Mouse (Mus musculus) kidney, embryonic 15.5 days (tissue): ENCODE measurements around the gene Lpp. TPM values are rescaled to one million over a fixed set of nuclear protein-coding genes. Genes with fewer than 3 reads are reported as not detected.

ENCODE experiments used
- ATAC-seq: fragments of 200-750 bp; cut with Nextera tagmentation; replicated peaks from 2 replicates; pipeline ENCODE4 v1.8.0; 2017; ENCODE audit warnings: moderate TSS enrichment; ENCODE audit not compliant: low FRiP score
- H3K27ac ChIP-seq: fragments of 300-500 bp; sonication (generic); 2 replicates; pipeline ENCODE4 v1.5.1; 2015; ENCODE audit warnings: mild to moderate bottlenecking, inconsistent platforms
- H3K27me3 ChIP-seq: fragments of 300-500 bp; sonication (generic); 2 replicates; pipeline ENCODE4 v1.6.1; 2015; ENCODE audit warnings: inconsistent platforms
- H3K36me3 ChIP-seq: fragments of 300-500 bp; sonication (generic); 2 replicates; pipeline ENCODE4 v1.6.1; 2015; ENCODE audit warnings: inconsistent platforms
- H3K4me1 ChIP-seq: fragments of 300-500 bp; sonication (generic); 2 replicates; pipeline ENCODE4 v1.6.1; 2015; ENCODE audit warnings: inconsistent platforms
- H3K4me2 ChIP-seq: fragments of 300-500 bp; sonication (generic); 2 replicates; pipeline ENCODE4 v1.6.1; 2015; ENCODE audit warnings: moderate library complexity, mild to moderate bottlenecking, inconsistent platforms
- H3K4me3 ChIP-seq: fragments of 300-500 bp; sonication (generic); replicated peaks from 2 replicates; pipeline ENCODE4 v1.5.1; 2015; ENCODE audit warnings: mild to moderate bottlenecking, inconsistent platforms
- H3K9ac ChIP-seq: fragments of 300-500 bp; sonication (generic); 2 replicates; pipeline ENCODE4 v1.6.1; 2015; ENCODE audit warnings: mild to moderate bottlenecking, inconsistent platforms
- H3K9me3 ChIP-seq: fragments of 300-500 bp; sonication (generic); replicated peaks from 2 replicates; pipeline ENCODE4 v1.6.1; 2016; ENCODE audit warnings: inconsistent platforms
- WGBS: fragments of 180-500 bp; shearing (Covaris S2); methylation state at CpG from one replicate; pipeline ENCODE4 v1.1.7; 2015; ENCODE audit warnings: mixed read lengths; 5-methylcytosine and 5-hydroxymethylcytosine counted together
- polyA plus RNA-seq: library from polyadenylated mRNA; unstranded; fragments of >200 nt; fragmentation: Nextera tagmentation; extraction: Ambion mirVana; gene quantifications from 2 replicates; pipeline ENCODE4 v1.2.1, GENCODE M21; 2015

Gene Lpp
- polyA plus RNA-seq, 1 experiment from 2014 or later: 58.6 TPM

DNA sequence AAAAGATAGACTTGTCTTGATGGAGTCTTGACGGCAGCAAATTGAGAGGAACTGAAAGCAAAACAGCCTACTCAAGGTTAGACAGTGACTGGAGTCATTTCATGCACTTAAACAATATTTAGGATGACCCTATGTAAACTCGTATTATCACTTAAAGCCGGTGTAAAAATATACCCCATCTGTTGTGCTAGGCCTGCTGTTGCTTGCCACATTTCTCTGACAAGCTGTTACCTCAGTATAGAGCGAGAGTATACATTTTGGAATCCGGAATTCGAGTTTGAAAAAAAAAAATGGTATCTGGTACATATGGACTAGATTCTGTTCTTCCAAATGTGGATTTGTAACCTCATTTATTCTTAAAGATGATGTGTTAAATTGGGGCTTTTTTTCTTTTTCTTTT, 416.5 kb downstream of the Lpp start:
- WGBS: 91% methylated on average over 6 of the region's 6 CpGs
- Histone ChIP-seq H3K9me3 (no peaks in the 10 kb centered on the region), H3K27ac (no peak overlapping the region), H3K27me3 (no peaks in the 10 kb centered on the region), H3K9ac (no peak overlapping the region), H3K36me3 (no peaks in the 10 kb centered on the region), H3K4me1 (no peaks in the 10 kb centered on the region), H3K4me2 (no peak overlapping the region), H3K4me3 (no peak overlapping the region)
- no peak for ATAC-seq

DNA sequence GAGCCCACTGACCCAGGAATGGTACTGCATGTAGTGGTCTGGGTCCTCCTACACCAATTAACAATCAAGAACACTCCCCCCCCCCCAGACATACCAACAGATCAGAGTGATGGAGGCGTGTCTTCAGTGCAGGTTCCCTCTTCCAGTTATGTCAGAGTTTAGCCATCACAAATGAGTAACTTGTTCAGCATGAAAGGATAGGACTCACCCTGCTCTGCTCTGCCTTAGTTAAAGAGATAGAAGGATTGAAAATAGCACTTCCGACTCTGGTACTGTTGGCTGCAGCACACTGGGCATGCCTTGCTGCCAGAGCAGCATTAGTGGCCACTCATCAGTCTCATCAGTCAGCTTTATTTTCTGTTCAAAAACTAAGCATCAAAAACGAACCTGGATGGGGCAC, 423.3 kb downstream of the Lpp start:
- Histone ChIP-seq H3K27me3 (no peaks in the 10 kb centered on the region), H3K4me3 (no peak overlapping the region), H3K4me1 (no peaks in the 10 kb centered on the region), H3K9me3 (no peaks in the 10 kb centered on the region), H3K4me2 (no peak overlapping the region), H3K9ac (no peak overlapping the region), H3K36me3 (no peaks in the 10 kb centered on the region), H3K27ac (no peak overlapping the region)
- ATAC-seq: peak; percentile 46; the same call in 1 of the 2 replicates
- 69% methylated on average over 3 of the region's 3 CpGs for WGBS

GRCm38 (mm10) chr16:24817381-24817780, 424.1 kb downstream of the Lpp start:
- Histone ChIP-seq H3K27ac (no peak overlapping the region), H3K9ac (no peak overlapping the region), H3K36me3 (no peaks in the 10 kb centered on the region), H3K4me2 (no peak overlapping the region), H3K9me3 (no peaks in the 10 kb centered on the region), H3K27me3 (no peaks in the 10 kb centered on the region), H3K4me1 (no peaks in the 10 kb centered on the region), H3K4me3 (no peak overlapping the region)
- no peak for ATAC-seq
- 88% methylated on average over 3 of the region's 3 CpGs for WGBS

DNA sequence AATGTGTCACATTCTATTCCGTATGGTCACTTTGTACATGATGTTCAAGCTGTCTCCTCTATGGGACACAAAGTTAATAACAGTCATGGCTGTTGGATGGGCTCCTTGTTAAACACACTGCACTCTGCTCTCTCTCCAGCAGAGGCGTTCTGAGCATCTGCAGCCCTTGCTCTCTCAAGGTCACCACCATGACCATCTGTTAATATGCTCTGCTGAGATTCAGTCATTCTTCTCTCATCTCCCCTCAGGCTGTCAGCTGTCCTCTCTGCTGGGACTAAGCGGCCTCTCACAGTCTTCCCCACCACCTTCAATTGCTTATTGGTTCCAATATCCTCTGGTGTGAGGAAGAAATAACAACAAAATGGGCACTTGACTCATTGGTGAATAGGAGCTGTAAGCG, 425.8 kb downstream of the Lpp start:
- Histone ChIP-seq H3K4me1 (no peaks in the 10 kb centered on the region), H3K9me3 (no peaks in the 10 kb centered on the region), H3K4me2 (no peak overlapping the region), H3K4me3 (no peak overlapping the region), H3K36me3 (no peaks in the 10 kb centered on the region), H3K9ac (no peak overlapping the region), H3K27me3 (no peaks in the 10 kb centered on the region), H3K27ac (no peak overlapping the region)
- WGBS: 67% methylated on average over 4 of the region's 4 CpGs
- no peak for ATAC-seq

GRCm38 (mm10) chr16:24822182-24822875, 429.0 kb downstream of the Lpp start:
- H3K9ac ChIP-seq: no peak overlapping the region
- ATAC-seq: no peak
- no peaks in the 10 kb centered on the region for H3K36me3 ChIP-seq
- H3K27ac ChIP-seq: no peak overlapping the region
- no peaks in the 10 kb centered on the region for H3K9me3 ChIP-seq
- H3K4me1 ChIP-seq: 0 out of 2 replicates have a peak, but pooled peaks cover 2% of the 10 kb centered on the region
- WGBS: 89% methylated on average over 5 of the region's 5 CpGs
- no peak overlapping the region for H3K4me2 ChIP-seq
- no peaks in the 10 kb centered on the region for H3K27me3 ChIP-seq
- no peak overlapping the region for H3K4me3 ChIP-seq

DNA sequence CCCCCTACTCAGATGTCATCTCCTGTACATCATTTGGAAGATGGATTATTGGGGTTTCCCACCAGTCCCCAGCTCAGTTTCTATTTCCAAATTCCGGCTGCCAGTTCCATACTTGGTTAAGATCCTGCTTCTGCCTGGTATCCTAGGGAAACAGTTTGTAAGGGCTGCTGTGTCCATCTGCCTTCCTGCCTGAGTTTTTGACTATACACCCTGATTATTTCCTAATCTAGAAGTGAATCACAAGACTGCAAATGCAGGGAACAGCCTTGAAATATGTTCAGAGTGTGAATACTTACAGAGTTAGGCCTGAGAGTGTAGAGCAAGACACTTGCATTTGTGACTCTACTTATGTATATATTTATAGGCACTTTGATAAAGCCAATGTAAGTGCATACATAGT, 429.6 kb downstream of the Lpp start:
- no peak overlapping the region for H3K9ac ChIP-seq
- no peaks in the 10 kb centered on the region for H3K9me3 ChIP-seq
- H3K36me3 ChIP-seq: no peaks in the 10 kb centered on the region
- 0 out of 2 replicates have a peak, but pooled peaks cover 2% of the 10 kb centered on the region for H3K4me1 ChIP-seq
- no peaks in the 10 kb centered on the region for H3K27me3 ChIP-seq
- H3K27ac ChIP-seq: no peak overlapping the region
- H3K4me2 ChIP-seq: no peak overlapping the region
- H3K4me3 ChIP-seq: no peak overlapping the region
- no peak for ATAC-seq
- WGBS: 86% methylated on average over 1 of the region's 1 CpGs

DNA sequence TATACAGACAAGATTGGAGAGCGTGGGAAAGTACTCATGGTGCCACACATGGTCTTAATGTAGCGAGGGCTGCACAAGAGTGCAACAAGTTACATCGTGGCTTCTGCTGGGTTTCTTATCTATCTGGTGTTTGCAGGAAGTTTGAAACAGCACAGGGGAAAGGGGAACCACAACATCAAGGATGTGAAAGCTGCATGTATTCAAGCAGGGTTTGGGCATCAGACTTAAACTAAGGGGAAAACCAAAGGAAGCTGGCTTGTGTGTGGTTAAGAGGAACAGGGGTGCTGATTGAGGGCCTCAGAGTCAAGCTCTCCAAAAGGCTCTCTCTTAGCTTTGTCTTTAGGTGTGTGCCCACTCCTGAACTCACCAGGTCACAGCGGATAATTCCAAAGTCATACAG, 433.1 kb downstream of the Lpp start:
- 0 out of 2 replicates have a peak, but pooled peaks cover 5% of the 10 kb centered on the region for H3K4me1 ChIP-seq
- 88% methylated on average over 4 of the region's 4 CpGs for WGBS
- no peak overlapping the region for H3K4me2 ChIP-seq
- no peak for ATAC-seq
- no peaks in the 10 kb centered on the region for H3K36me3 ChIP-seq
- no peak overlapping the region for H3K27ac ChIP-seq
- no peak overlapping the region for H3K4me3 ChIP-seq
- H3K9me3 ChIP-seq: no peaks in the 10 kb centered on the region
- H3K9ac ChIP-seq: no peak overlapping the region
- H3K27me3 ChIP-seq: no peaks in the 10 kb centered on the region

DNA sequence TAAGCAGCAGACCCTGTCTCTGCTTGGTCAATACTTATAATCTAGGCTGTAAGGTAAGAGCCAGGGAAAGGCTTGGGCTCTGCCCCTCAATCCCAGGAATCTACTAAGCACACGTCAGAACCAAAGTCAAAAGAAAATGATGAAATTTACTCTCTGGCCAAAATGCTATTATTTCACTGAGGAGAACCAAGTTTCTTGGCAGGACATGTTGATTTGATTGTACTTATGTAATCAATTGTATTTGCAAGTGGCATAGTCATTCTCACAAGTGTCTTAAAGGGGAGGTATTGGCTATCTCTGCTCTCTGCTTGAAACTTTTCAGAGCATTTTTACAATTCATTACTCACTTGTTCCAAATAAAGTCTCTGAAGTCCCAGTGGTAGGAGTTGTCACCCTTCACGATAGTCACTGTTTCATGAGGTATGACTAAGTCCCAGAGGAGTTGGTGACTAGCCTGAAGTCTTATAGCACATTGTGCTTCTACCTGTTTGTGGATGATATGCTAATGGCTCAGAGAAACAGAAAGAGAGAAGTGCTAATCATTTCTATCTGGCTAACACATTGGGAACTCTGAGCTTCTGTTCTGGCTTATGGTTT, 435.0 kb downstream of the Lpp start:
- WGBS: 92% methylated on average over 2 of the region's 2 CpGs
- no peak for ATAC-seq
- 0 out of 2 replicates have a peak, but pooled peaks cover 5% of the 10 kb centered on the region for H3K4me1 ChIP-seq
- H3K4me3 ChIP-seq: no peak overlapping the region
- H3K27ac ChIP-seq: no peak overlapping the region
- H3K36me3 ChIP-seq: no peaks in the 10 kb centered on the region
- no peak overlapping the region for H3K4me2 ChIP-seq
- no peaks in the 10 kb centered on the region for H3K27me3 ChIP-seq
- no peaks in the 10 kb centered on the region for H3K9me3 ChIP-seq
- H3K9ac ChIP-seq: no peak overlapping the region

- WGBS: 71% methylated on average over 4 of the region's 4 CpGs
- H3K4me2 ChIP-seq: no peak overlapping the region
- ATAC-seq: no peak
- no peak overlapping the region for H3K9ac ChIP-seq
- 0 out of 2 replicates have a peak, but pooled peaks cover 3% of the 10 kb centered on the region for H3K4me1 ChIP-seq
- no peaks in the 10 kb centered on the region for H3K9me3 ChIP-seq
- no peaks in the 10 kb centered on the region for H3K36me3 ChIP-seq
- no peaks in the 10 kb centered on the region for H3K27me3 ChIP-seq
- H3K27ac ChIP-seq: no peak overlapping the region
- no peak overlapping the region for H3K4me3 ChIP-seq
Measured at GRCm38 (mm10) chr16:24829860-24830259, 436.6 kb downstream of the Lpp start.

GRCm38 (mm10) chr16:24830939-24831338, 437.6 kb downstream of the Lpp start:
- Histone ChIP-seq H3K9me3 (no peaks in the 10 kb centered on the region), H3K36me3 (no peaks in the 10 kb centered on the region), H3K4me2 (no peak overlapping the region), H3K9ac (no peak overlapping the region), H3K4me1 (0 out of 2 replicates have a peak, but pooled peaks cover 3% of the 10 kb centered on the region), H3K27ac (no peak overlapping the region), H3K27me3 (no peaks in the 10 kb centered on the region), H3K4me3 (no peak overlapping the region)
- no peak for ATAC-seq
- WGBS: 51% methylated on average over 7 of the region's 7 CpGs

DNA sequence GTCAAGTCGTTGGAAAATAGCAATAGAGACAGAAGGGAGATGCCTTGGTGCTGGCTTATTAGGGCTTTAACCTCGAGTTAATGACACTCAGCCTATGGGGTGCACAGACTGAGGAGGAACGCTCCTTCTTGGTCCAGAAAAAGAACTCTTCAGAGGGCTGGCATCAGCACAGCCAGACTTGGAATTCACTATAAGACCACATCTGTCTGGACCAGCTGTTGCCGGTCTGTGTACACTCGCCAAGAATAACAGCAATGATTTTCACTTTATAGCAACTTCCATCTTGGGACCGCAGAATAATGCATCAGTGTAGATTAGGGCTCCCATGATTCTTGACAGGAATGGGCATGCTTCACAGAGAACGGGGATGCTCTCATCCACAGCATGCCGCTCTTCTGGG, 439.9 kb downstream of the Lpp start:
- Histone ChIP-seq H3K4me2 (no peak overlapping the region), H3K9me3 (no peaks in the 10 kb centered on the region), H3K36me3 (no peaks in the 10 kb centered on the region), H3K4me3 (no peak overlapping the region), H3K9ac (no peak overlapping the region), H3K27ac (no peak overlapping the region), H3K27me3 (no peaks in the 10 kb centered on the region), H3K4me1 (0 out of 2 replicates have a peak, but pooled peaks cover 3% of the 10 kb centered on the region)
- ATAC-seq: 0 out of 2 replicates have a peak, but pooled peaks have one; percentile 58
- 57% methylated on average over 8 of the region's 8 CpGs for WGBS

- H3K4me2 ChIP-seq: no peak overlapping the region
- ATAC-seq: no peak
- WGBS: 80% methylated on average over 9 of the region's 9 CpGs
- no peak overlapping the region for H3K27ac ChIP-seq
- H3K9me3 ChIP-seq: no peaks in the 10 kb centered on the region
- 0 out of 2 replicates have a peak, but pooled peaks cover 3% of the 10 kb centered on the region for H3K4me1 ChIP-seq
- H3K36me3 ChIP-seq: no peaks in the 10 kb centered on the region
- no peak overlapping the region for H3K4me3 ChIP-seq
- H3K27me3 ChIP-seq: no peaks in the 10 kb centered on the region
- H3K9ac ChIP-seq: no peak overlapping the region
Measured at GRCm38 (mm10) chr16:24834536-24834935, 441.2 kb downstream of the Lpp start.
